Mouse (Mus musculus) ES-CJ7 (cell line): ENCODE data around the gene Gtf2b.

Source experiments
- DNase-seq: peaks from one replicate; pipeline ENCODE4 v3.0.0; 2011; ENCODE audit warnings: low read depth, low spot score

The Gtf2b gene

DNA sequence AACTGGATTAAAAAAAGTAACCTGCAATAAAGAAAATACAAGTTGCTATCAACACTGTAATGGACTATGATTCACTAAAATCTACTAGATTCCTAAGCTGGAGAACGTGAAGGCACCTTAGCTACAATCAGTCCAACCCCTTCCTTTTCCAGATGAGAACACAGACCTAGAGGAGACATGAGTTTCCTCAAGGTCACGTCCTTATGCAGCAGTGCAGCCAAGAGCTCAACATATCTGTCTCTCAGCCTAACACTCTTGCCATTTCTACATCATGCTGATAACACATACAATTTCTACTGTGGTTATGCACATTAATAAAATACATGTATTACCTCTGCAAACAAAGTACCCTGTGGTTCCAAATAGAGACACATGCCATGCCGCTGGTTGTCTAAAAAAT is 46.7 kb downstream of the Gtf2b start:
- no peak for DNase-seq

DNA sequence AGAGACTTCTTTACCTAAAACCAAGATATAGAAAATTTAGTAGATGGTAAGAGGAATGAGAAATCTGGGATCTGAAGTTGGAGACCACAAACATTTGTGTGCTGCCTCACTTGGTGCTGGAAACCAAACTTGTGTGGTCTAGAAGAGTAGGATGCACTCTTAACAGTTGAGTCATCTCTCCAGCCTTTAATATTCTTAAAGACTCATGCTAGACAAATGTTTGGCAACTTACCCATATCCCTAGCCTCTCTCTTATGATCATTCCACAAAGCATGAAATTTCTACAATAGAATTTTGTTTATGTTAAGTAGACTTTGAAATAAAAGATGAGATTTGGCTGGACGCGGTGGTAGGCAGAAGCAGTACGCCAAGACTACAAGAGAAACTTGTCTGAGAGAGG is 52.7 kb downstream of the Gtf2b start:
- no peak for DNase-seq

DNA sequence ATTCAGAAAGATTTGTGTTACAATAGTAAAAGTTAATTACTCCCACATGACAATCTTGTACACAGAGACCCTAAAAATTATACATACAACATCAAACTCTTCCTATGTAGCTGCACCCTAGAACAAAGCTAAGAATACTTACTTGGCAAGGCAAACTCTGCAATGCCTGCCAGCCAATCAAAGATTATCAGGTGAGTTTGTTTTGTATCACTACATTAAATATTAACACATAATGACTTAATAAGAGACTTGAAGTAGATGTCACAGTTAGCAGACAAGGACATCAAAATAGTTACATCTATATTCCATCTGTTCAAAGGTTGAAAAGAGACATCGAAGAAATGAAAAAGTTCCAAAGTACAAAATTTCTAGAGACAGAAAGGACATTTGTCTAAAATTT is 58.8 kb downstream of the Gtf2b start:
- no peak for DNase-seq

DNA sequence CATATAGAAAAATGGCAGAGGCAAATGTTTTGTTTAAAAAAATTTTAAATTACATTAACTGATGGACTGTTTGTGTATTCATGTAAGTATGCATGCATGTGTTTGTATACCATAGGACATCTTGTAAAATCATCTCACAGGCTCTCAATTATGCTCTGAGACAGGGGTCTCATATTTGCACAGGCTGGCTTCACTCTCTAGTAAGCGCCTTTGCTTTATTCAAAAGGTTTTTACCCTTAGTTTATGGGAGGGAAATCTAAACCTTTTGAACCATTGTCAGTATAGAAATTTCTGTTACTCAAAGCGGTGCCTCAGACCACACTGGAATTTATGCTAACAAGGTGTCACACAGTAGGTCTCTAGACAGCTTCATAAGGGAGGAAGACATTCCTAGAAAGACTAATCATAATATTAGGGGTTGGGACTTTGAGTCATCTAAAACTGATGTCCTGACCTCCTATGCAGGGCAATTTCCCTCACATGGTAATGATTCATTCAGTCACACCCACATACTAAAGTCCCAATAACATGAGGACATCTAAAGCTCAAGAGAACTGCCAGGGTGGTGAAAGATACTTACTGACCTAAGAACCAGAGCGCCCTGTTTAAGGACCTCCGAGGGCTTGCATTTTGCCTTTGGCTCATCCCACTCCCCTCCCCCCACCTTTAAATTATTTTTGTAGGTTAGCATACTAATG is 61.8 kb downstream of the Gtf2b start:
- no peak for DNase-seq

DNA sequence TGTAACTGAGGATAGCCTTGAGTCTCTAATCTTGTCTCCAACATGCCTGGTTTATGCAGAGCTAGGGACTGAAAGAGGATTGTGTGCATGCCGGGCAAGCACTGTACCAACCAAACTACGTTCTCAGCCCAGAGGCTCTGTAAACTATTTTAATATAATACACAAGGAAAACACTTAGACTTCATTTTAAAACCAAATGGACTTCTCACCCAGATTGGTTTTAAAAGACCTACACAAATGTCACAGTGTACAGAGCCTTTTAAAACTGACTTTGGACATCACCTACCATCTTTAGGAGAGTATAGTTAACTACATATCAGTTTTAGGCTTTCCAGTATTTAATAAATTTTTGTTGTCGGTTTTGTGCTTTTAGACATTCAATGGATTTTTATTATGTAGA is 68.1 kb downstream of the Gtf2b start:
- DNase-seq: no peak
